Mouse (Mus musculus) liver, adult 2 months (tissue): ENCODE measurements around the gene Phactr2.

Source experiments
- CTCF ChIP-seq: fragments of 200-500 bp; IDR thresholded peaks from 2 replicates; pipeline ENCODE4 v1.5.1; 2011; ENCODE audit warnings: low read depth, low read length, control low read depth
- POLR2A ChIP-seq: fragments of 200-500 bp; IDR thresholded peaks from 2 replicates; pipeline ENCODE4 v1.6.1; 2011; ENCODE audit warnings: low read length, control low read depth; ENCODE audit not compliant: insufficient read depth; ENCODE audit errors: extremely low read depth

DNA sequence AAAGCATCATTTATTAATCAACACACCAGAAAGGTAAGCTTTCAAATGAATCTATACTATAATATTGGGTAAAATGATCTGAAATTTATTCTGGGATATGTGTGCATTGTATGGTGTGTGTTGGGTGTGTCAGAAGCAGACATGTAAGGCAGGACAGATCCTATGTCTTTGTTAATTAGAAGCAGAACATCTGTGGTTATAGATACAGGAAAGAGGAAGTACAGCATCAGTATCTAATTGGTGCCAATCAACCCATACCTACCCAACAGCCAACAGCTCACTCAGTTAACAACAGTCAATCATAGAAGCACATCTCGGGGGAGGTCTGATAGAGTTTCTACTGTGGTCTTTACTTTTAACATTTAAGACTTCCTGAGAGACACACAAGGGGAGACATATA lies 96.3 kb downstream of the Phactr2 start:
- TF ChIP-seq POLR2A, result no peak
- TF ChIP-seq CTCF, result no peak
